Mouse (Mus musculus): ENCODE measurements around the gene Zfp408. TPM values are rescaled to one million over a fixed set of nuclear protein-coding genes. Genes with fewer than 3 reads are reported as not detected.

The Zfp408 gene
- polyA plus RNA-seq, 1 experiment = 16.9 TPM

GRCm38 (mm10) chr2:91660981-91661380 is 11.4 kb upstream of the Zfp408 start:
- TF ChIP-seq GATA1 (IDR thresholded peaks at IDR 0.05; ENCODE audit: low read length) = no peak

GRCm38 (mm10) chr2:91659657-91660056 is 10.1 kb upstream of the Zfp408 start:
- no peak for TF ChIP-seq GATA1 (IDR thresholded peaks at IDR 0.05; ENCODE audit: low read length)

GRCm38 (mm10) chr2:91656774-91657173 is 7.2 kb upstream of the Zfp408 start:
- TF ChIP-seq GATA1 (IDR thresholded peaks at IDR 0.05; ENCODE audit: low read length) = no peak

GRCm38 (mm10) chr2:91655827-91656226 is 6.2 kb upstream of the Zfp408 start:
- TF ChIP-seq GATA1 (IDR thresholded peaks at IDR 0.05; ENCODE audit: low read length) = no peak

GRCm38 (mm10) chr2:91655388-91655787 is 5.8 kb upstream of the Zfp408 start:
- TF ChIP-seq GATA1 (IDR thresholded peaks at IDR 0.05; ENCODE audit: low read length) = no peak

- TF ChIP-seq GATA1 (IDR thresholded peaks at IDR 0.05; ENCODE audit: low read length) = no peak
These were observed 3.3 kb upstream of the Zfp408 start for GRCm38 (mm10) chr2:91652863-91653262.

GRCm38 (mm10) chr2:91651458-91652258 is 2.1 kb upstream of the Zfp408 start:
- TF ChIP-seq GATA1 (IDR thresholded peaks at IDR 0.05; ENCODE audit: low read length) = no peak

GRCm38 (mm10) chr2:91650360-91650995 is 887 bp upstream of the Zfp408 start:
- no peak for TF ChIP-seq GATA1 (IDR thresholded peaks at IDR 0.05; ENCODE audit: low read length)

GRCm38 (mm10) chr2:91649152-91649551 is 439 bp downstream of the Zfp408 start:
- TF ChIP-seq GATA1 (IDR thresholded peaks at IDR 0.05; ENCODE audit: low read length) = no peak

- TF ChIP-seq GATA1 (IDR thresholded peaks at IDR 0.05; ENCODE audit: low read length) = no peak
These were observed 2.9 kb downstream of the Zfp408 start for GRCm38 (mm10) chr2:91646733-91647132.

- no peak for TF ChIP-seq GATA1 (IDR thresholded peaks at IDR 0.05; ENCODE audit: low read length)
These were observed 3.8 kb downstream of the Zfp408 start for GRCm38 (mm10) chr2:91645811-91646210.

- TF ChIP-seq GATA1 (IDR thresholded peaks at IDR 0.05; ENCODE audit: low read length) = no peak
These were observed 4.2 kb downstream of the Zfp408 start for GRCm38 (mm10) chr2:91645354-91645753.

- no peak for TF ChIP-seq GATA1 (IDR thresholded peaks at IDR 0.05; ENCODE audit: low read length)
These were observed 5.6 kb downstream of the Zfp408 start for GRCm38 (mm10) chr2:91644021-91644420.

GRCm38 (mm10) chr2:91642825-91643415 is 6.7 kb downstream of the Zfp408 start:
- no peak for TF ChIP-seq GATA1 (IDR thresholded peaks at IDR 0.05; ENCODE audit: low read length)

- TF ChIP-seq GATA1 (IDR thresholded peaks at IDR 0.05; ENCODE audit: low read length) = no peak
These were observed 10.7 kb downstream of the Zfp408 start for GRCm38 (mm10) chr2:91638931-91639330.

GRCm38 (mm10) chr2:91636727-91637338 is 12.8 kb downstream of the Zfp408 start:
- no peak for TF ChIP-seq GATA1 (IDR thresholded peaks at IDR 0.05; ENCODE audit: low read length)
